Mouse (Mus musculus): ENCODE data around the gene Lamtor2.
A peak's percentile ranks its signal among the peaks of the same experiment; 100 is the strongest.

Gene Lamtor2

DNA sequence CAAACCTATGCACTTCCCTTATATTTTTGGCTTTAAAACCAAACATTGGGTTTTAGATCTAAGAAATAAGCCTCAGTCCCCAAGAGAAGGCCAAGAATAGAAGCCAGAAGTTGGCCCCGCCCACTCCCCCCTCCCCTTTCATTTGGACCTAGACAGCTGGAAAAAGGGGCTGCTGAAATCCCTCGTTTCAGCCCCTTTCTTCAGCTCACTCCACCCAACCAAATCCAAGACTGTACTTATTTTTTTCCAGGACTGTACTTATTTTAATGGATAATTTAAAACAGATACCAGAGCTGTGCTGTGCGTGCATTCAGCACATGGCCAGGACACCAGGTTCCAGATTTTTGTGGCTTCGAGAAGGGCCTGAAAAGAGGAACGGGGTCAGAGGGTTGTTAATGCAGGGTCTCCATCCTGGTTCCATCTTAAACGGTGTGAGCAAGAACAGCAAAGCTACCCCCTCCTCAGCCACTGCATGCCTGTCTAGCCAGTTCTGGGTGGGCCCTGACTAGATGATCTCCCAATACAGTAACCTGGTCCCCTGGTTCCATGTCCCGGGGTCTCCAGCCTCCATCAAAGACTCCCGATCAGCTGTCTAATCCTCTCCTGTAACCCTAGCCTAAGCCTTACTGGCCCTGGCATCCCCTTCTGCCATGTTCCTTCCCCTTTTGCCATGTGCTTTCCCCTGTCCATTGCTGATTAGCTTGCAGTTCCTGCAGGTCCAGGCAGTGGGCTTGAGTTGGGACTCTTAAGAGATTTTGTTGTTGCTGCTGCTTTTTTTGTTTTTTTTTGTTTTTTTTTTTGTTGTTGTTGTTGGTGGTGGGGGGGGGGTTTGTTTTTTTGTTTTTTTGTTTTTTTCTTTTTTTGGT is 48.8 kb downstream of the Lamtor2 start:
- DNase-seq (ENCODE audit: low spot score in 2 of 2), result no peak

GRCm38 (mm10) chr3:88503505-88503863 is 49.4 kb downstream of the Lamtor2 start:
- no peak for DNase-seq (ENCODE audit: low spot score in 2 of 2)

GRCm38 (mm10) chr3:88502641-88503504 is 50.0 kb downstream of the Lamtor2 start:
- peak; percentile 84 to 88 for DNase-seq (ENCODE audit: low spot score in 2 of 2)

- DNase-seq (ENCODE audit: low spot score in 2 of 2), result no peak
Measured at GRCm38 (mm10) chr3:88502031-88502571, 50.8 kb downstream of the Lamtor2 start.

GRCm38 (mm10) chr3:88501366-88502030 is 51.4 kb downstream of the Lamtor2 start:
- no peak for DNase-seq (ENCODE audit: low spot score in 2 of 2)

- no peak for DNase-seq (ENCODE audit: low spot score in 2 of 2)
Measured at GRCm38 (mm10) chr3:88500655-88501365, 52.1 kb downstream of the Lamtor2 start.

GRCm38 (mm10) chr3:88500087-88500486 is 52.8 kb downstream of the Lamtor2 start:
- no peak for DNase-seq (ENCODE audit: low spot score in 2 of 2)

All from frontal cortex, postnatal 14 days (tissue).